Mouse (Mus musculus): ENCODE measurements around the gene Ppcdc. TPM values are rescaled to one million over a fixed set of nuclear protein-coding genes. Genes with fewer than 3 reads are reported as not detected.

The Ppcdc gene
- polyA plus RNA-seq, 1 experiment from 2014 or later, result 26.7 TPM

DNA sequence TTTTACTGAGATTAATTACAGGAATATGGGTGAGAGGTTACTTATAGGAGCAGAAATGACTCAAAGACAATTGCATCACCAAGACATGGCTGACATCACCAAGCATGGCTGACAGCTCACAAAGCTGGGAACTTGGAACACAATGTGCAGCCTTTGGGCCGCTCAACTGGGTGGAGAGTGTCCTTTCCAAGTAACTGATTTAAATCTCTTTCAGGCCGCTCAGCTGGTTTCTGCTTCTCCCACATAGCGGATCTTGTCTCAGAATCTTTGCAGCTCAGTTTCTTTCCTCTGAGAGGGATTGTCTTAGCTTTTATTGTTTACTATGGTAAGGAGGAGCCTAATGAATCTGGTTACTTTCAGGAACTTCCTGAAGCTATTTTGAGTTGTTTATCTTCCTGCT, 49.1 kb downstream of the Ppcdc start:
- no peak overlapping the region for H3K4me3 ChIP-seq
- WGBS, result 77% methylated on average over 3 of the region's 3 CpGs

DNA sequence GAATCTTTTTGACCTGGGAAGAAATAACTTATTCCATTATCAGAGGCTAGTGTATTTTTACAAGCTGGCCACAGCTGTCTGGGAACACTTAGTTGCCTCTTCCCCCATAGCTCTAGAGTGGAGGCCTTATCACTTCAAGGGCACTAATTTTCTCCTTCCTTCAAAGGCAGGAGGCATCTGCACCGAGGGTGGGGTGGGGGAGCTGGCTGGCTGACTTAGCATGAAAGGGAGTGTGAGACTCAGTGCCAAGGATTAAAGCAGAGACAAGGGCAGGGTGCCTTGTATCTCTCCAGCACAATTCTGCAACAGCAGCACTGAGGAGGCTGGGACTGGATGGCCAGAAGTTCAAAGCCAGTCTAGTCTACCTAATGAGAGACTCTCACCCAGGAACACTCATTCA, 50.8 kb downstream of the Ppcdc start:
- Histone ChIP-seq H3K9me3 (replicated peaks) (no peaks in the 10 kb centered on the region), H3K36me3 (no peaks in the 10 kb centered on the region), H3K4me3 (no peak overlapping the region), H3K4me1 (no peaks in the 10 kb centered on the region), H3K27me3 (ENCODE audit: low read depth, poor library complexity, severe bottlenecking) (no peaks in the 10 kb centered on the region), H3K27ac (replicated peaks) (no peak overlapping the region)
- WGBS, result 23% methylated on average over 1 of the region's 1 CpGs
- DNase-seq (ENCODE audit: low spot score), result no peak

More for the DNA sequence above, 49.1 kb downstream of the Ppcdc start:
- Histone ChIP-seq H3K27ac (replicated peaks) (no peak overlapping the region), H3K27me3 (ENCODE audit: low read depth, poor library complexity, severe bottlenecking) (no peaks in the 10 kb centered on the region), H3K4me1 (no peaks in the 10 kb centered on the region), H3K36me3 (no peaks in the 10 kb centered on the region), H3K9me3 (replicated peaks) (no peaks in the 10 kb centered on the region)
- DNase-seq (ENCODE audit: low spot score), result peak; percentile 4

DNA sequence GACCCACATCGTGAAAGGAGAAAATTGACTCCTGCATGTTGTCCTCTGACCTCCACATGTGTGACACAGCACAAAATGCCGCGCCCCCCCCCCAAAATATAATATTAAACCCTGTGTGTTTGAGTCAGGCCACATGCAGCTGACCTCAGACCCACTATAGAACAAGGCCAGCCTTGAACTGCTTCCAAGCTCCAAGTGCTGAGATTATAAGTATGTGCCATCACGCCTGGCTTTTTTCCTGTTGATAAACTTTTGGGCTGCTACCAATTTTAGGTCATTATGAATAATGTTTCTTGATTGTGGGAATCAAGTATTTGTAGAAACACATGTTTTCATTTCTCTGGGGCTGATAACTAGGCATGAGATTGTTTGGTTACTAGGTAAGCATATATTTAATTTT, 53.0 kb downstream of the Ppcdc start:
- no peaks in the 10 kb centered on the region for H3K27me3 ChIP-seq (ENCODE audit: low read depth, poor library complexity, severe bottlenecking)
- H3K4me1 ChIP-seq, result no peaks in the 10 kb centered on the region
- H3K27ac ChIP-seq (replicated peaks), result no peak overlapping the region
- no peak for DNase-seq (ENCODE audit: low spot score)
- H3K9me3 ChIP-seq (replicated peaks), result no peaks in the 10 kb centered on the region
- H3K4me3 ChIP-seq, result no peak overlapping the region
- no peaks in the 10 kb centered on the region for H3K36me3 ChIP-seq
- WGBS, result 87% methylated on average over 4 of the region's 4 CpGs

DNA sequence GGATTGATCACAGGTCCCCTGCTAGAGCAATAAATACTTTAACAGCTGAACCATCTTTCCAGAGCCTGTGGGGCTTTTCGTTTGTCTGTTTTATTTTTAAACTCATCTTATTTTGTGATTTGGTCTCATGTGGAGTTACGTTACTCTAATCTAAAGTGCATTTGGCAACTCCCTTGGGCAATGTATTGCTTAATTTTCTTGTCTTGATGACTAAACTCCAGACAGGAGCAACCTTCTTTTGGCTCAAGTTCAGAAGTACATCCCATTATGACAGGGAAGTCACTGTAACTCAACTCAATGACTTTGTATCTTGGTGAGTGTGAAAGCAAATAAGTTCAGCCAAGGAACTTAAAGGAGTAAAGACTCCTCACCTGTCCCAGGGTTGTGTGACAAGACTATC, 55.3 kb downstream of the Ppcdc start:
- Histone ChIP-seq H3K4me1 (no peaks in the 10 kb centered on the region), H3K36me3 (no peaks in the 10 kb centered on the region), H3K27ac (replicated peaks) (no peak overlapping the region), H3K27me3 (ENCODE audit: low read depth, poor library complexity, severe bottlenecking) (no peaks in the 10 kb centered on the region), H3K9me3 (replicated peaks) (no peaks in the 10 kb centered on the region), H3K4me3 (no peak overlapping the region)
- 87% methylated on average over 2 of the region's 2 CpGs for WGBS
- no peak for DNase-seq (ENCODE audit: low spot score)

DNA sequence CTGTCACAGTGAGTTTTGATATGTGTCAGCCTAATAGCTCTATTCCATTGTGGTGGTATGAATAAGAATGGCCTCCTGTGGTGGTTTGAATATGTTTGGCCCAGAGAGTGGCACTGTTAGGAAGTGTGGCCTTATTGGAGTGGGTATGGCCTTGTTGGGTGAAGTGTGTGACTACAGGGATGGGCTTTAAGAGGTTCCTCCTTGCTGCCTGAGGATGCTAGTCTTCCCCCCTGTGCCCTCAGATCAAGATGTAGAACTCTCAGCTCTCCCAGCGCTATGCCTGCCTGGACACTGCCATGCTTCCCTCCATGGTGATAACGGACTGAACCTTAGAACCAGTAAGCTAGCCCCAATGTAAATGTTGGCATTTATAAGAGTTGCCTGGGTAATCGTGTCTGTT, 78.9 kb downstream of the Ppcdc start:
- no peak overlapping the region for H3K27ac ChIP-seq (replicated peaks)
- H3K4me1 ChIP-seq, result no peaks in the 10 kb centered on the region
- 90% methylated on average over 3 of the region's 3 CpGs for WGBS
- no peak overlapping the region for H3K4me3 ChIP-seq
- no peak for DNase-seq (ENCODE audit: low spot score)
- no peaks in the 10 kb centered on the region for H3K27me3 ChIP-seq (ENCODE audit: low read depth, poor library complexity, severe bottlenecking)
- no peaks in the 10 kb centered on the region for H3K9me3 ChIP-seq (replicated peaks)
- no peaks in the 10 kb centered on the region for H3K36me3 ChIP-seq

DNA sequence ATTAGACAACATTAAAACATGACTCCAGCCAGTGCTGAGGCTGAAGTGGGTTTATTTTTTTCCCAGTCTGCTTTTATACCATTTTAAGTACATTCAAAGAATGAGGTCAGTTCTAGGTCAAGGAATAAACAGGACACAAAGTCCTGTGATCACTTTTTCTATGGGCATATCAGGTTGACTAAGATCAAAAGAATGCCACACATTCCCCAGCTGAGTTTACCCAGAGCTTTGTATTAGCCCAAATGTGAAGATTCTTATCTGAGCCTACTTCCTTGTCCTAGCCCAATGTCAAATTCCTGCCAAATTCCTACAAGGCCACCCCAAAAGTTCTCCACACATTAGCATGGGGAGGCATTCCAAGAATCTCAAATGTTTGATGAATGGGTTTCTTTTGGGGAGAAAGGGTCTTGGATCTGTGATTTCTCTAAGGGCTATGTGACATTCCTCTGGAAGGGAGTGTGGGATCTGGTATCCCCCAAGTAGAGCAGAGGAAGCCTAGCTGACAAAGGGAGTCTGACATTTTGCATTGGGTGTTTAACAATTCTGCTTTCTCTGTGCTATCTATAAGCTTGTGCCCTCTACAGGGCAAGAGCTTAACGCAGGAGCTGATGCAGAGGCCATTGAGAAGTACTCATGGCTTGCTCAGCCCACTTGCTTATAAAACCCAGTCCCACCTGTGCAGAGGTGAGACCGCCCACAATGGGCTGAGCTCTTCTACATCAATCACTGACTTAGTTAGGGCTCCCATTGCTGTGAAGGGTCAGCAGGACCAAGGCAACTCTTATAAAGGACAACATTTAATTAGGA, 85.3 kb downstream of the Ppcdc start:
- Histone ChIP-seq H3K27ac (replicated peaks) (no peak overlapping the region), H3K27me3 (ENCODE audit: low read depth, poor library complexity, severe bottlenecking) (no peaks in the 10 kb centered on the region), H3K4me1 (no peaks in the 10 kb centered on the region), H3K9me3 (replicated peaks) (no peaks in the 10 kb centered on the region), H3K4me3 (no peak overlapping the region), H3K36me3 (no peaks in the 10 kb centered on the region)
- DNase-seq (ENCODE audit: low spot score), result no peak
- WGBS, result 63% methylated on average over 2 of the region's 2 CpGs

DNA sequence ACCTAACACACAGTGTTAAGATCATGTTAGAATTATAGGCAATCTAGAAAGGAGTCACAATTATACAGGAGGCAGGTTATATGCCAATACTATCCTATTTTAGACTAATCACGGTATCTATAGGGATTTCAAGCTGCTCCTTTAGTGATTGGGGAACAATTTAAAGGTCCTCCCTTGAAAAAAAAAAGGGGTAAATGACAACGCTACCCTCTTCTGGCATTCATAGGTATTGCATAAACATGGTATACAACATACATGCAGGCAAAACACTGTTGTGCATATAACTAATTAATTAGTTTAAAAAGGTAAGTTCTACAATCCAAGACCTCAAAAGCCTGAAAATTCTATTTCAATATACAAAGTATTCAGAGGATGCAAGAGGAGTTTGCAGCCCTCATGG, 88.6 kb downstream of the Ppcdc start:
- Histone ChIP-seq H3K27me3 (ENCODE audit: low read depth, poor library complexity, severe bottlenecking) (no peaks in the 10 kb centered on the region), H3K4me3 (no peak overlapping the region), H3K4me1 (no peaks in the 10 kb centered on the region), H3K9me3 (replicated peaks) (no peaks in the 10 kb centered on the region), H3K27ac (replicated peaks) (no peak overlapping the region), H3K36me3 (no peaks in the 10 kb centered on the region)
- no peak for DNase-seq (ENCODE audit: low spot score)
- WGBS, result 55% methylated on average over 2 of the region's 2 CpGs

DNA sequence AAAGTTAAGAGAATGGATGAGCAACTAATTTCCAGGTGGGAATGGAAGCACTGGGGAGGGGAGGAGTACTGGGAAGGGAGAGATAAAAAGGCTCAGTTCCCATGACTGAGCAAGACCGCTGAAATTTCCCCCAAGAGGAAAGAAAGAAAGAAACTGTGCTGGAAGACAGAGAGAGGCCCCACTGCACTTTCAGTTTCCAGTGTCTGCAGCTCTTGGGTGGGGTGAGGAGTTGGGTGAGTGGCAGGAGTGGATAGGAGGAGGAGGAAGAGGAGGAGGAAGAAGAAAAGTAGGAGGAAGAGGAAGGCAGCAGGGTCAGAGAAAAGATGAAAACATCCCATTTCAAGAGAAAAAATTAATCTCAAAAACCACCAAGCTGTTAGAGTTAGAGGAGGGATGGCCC, 94.0 kb downstream of the Ppcdc start:
- no peak for DNase-seq (ENCODE audit: low spot score)
- 63% methylated on average over 1 of the region's 1 CpGs for WGBS
- H3K9me3 ChIP-seq (replicated peaks), result no peaks in the 10 kb centered on the region
- H3K27me3 ChIP-seq (ENCODE audit: low read depth, poor library complexity, severe bottlenecking), result no peaks in the 10 kb centered on the region
- H3K4me1 ChIP-seq, result no peaks in the 10 kb centered on the region
- H3K36me3 ChIP-seq, result no peaks in the 10 kb centered on the region
- H3K4me3 ChIP-seq, result no peak overlapping the region
- H3K27ac ChIP-seq (replicated peaks), result no peak overlapping the region

DNA sequence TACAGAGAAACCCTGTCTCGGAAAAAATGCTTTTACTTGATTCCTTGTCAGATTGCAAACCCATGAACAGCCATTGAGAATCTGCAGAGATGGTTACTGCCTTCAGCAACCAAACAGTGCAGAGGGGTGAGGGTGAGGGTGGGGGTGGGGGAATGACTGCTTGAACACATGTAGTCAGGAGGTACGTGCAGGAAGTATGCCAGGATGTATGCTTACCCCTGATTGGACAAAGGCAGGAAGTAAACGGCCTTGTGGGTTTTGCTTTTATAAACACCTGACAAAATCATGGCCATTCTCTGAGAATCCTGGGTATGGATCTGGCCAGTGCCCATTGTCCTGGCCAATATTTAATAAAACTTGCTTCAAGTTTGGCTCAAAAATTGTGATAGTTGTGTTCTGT, 96.2 kb downstream of the Ppcdc start:
- 84% methylated on average over 3 of the region's 3 CpGs for WGBS
- H3K9me3 ChIP-seq (replicated peaks), result no peaks in the 10 kb centered on the region

DNA sequence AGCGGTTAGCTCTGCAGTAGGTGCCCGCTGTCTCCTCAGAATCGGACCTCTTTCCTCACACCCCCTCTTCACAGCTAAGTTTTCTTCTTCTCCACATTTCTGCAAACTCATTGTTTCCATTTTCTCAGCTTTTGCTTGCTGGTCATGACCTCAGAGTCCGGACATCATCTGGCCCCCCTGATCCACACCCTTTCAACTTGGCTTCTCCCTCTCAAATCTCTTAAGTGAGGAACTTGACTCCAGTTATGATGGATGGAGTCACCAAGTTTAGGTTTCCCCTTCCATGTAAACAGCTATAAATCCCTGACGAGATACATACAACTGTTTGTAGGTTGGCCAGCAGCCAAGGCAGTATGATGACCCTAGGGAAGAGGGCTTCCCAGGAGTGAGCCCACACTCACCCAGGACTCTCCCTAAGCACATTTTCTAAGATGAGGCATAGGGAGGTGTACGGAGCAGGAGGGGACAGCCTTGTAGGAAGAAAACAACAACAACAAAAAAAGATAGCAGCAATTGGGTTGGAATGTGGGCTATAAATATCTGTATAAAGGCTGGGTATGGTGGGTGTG, 96.9 kb downstream of the Ppcdc start:
- Histone ChIP-seq H3K9me3 (replicated peaks) (no peaks in the 10 kb centered on the region), H3K4me1 (no peaks in the 10 kb centered on the region), H3K36me3 (no peaks in the 10 kb centered on the region), H3K27ac (replicated peaks) (no peak overlapping the region), H3K4me3 (no peak overlapping the region), H3K27me3 (ENCODE audit: low read depth, poor library complexity, severe bottlenecking) (no peaks in the 10 kb centered on the region)
- DNase-seq (ENCODE audit: low spot score), result no peak
- WGBS, result 83% methylated on average over 6 of the region's 6 CpGs

More for the DNA sequence above, 96.2 kb downstream of the Ppcdc start:
- no peak for DNase-seq (ENCODE audit: low spot score)
- no peaks in the 10 kb centered on the region for H3K4me1 ChIP-seq
- H3K36me3 ChIP-seq, result no peaks in the 10 kb centered on the region
- H3K4me3 ChIP-seq, result no peak overlapping the region
- no peak overlapping the region for H3K27ac ChIP-seq (replicated peaks)
- no peaks in the 10 kb centered on the region for H3K27me3 ChIP-seq (ENCODE audit: low read depth, poor library complexity, severe bottlenecking)

DNA sequence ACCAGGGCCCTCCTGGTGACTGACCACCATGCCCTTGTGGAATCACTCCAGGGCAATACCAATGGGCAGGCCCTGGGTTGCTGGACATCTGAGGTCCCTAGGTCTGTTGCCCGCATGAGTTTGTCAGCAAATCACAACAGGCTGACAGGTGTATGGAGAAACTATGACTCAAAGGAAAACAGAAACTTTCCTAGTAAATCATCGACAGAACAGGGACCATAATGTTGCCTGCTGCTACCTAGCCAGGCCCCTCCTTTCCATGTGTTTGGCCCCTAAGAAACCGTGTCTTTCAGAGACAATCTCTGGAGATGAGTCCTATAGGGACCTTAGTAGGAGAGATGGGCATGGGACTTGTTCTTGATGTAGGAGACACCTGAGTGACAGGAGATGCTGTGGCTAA, 97.7 kb downstream of the Ppcdc start:
- no peak for DNase-seq (ENCODE audit: low spot score)
- Histone ChIP-seq H3K4me3 (no peak overlapping the region), H3K9me3 (replicated peaks) (no peaks in the 10 kb centered on the region; the same call in 1 of the 2 replicates), H3K36me3 (no peaks in the 10 kb centered on the region), H3K27me3 (ENCODE audit: low read depth, poor library complexity, severe bottlenecking) (no peaks in the 10 kb centered on the region), H3K4me1 (no peaks in the 10 kb centered on the region), H3K27ac (replicated peaks) (no peak overlapping the region)
- WGBS, result 90% methylated on average over 3 of the region's 3 CpGs

DNA sequence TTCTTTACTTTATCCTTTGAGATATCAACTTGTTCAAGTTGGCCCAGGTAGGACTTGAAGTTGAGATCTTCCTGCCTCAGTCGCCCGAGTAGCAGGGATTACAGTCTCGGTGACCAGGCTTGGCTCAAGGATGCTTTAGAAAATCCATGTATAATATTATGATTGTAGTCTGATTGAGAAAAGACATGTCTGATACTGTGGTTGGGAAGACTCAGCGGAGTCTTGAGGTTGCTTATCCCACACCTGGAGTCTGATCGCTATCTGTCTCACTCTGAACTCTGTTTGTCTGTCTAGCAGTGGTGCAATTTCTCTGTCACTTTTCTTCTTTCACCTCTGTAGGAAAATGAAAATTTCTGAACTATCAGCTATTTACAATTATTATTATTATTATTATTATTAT, 99.6 kb downstream of the Ppcdc start:
- Histone ChIP-seq H3K27ac (replicated peaks) (no peak overlapping the region), H3K27me3 (ENCODE audit: low read depth, poor library complexity, severe bottlenecking) (no peaks in the 10 kb centered on the region), H3K36me3 (no peaks in the 10 kb centered on the region), H3K4me1 (no peaks in the 10 kb centered on the region), H3K9me3 (replicated peaks) (no peaks in the 10 kb centered on the region; the same call in 1 of the 2 replicates), H3K4me3 (no peak overlapping the region)
- DNase-seq (ENCODE audit: low spot score), result no peak
- 97% methylated on average over 5 of the region's 5 CpGs for WGBS

DNA sequence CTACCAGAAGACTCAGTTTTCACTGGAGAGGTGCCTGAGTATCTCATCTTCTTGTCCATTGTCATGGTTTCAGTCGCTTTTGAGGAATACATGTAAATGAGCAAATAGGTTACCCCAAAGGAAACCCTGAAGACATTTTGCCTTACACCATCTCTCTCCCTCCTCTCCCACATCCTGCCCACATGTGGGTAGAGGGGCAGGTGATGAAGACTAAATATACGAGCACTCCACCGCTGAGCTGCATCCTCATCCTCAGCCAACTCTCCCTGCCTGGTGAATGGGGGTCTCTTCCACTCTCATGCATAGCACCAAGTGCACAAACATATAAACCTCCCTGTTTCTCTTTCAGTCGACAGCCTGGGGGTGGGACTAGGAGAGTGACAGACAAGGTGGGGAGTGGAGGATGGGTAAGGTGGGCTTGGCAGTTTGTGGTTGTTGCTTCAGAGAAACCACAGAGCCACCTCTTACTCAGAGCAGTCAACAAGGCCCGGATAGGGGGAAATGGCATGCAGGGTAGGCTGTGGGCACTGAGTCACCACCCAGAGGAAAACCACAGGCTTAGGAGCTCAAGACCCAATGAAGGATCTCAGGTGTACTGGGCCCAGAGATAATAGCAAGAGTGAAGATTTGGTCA, 100.2 kb downstream of the Ppcdc start:
- 70% methylated on average over 5 of the region's 5 CpGs for WGBS

More for the DNA sequence above, 100.2 kb downstream of the Ppcdc start:
- Histone ChIP-seq H3K27ac (replicated peaks) (no peak overlapping the region), H3K27me3 (ENCODE audit: low read depth, poor library complexity, severe bottlenecking) (no peaks in the 10 kb centered on the region), H3K36me3 (no peaks in the 10 kb centered on the region), H3K4me1 (no peaks in the 10 kb centered on the region), H3K4me3 (no peak overlapping the region), H3K9me3 (replicated peaks) (no peaks in the 10 kb centered on the region; the same call in 1 of the 2 replicates)
- DNase-seq (ENCODE audit: low spot score), result no peak

All from midbrain, embryonic 10.5 days (tissue).